Mouse (Mus musculus): ENCODE measurements around the gene Tbrg4. TPM values are rescaled to one million over a fixed set of nuclear protein-coding genes. Genes with fewer than 3 reads are reported as not detected.

Tbrg4 gene
- polyA plus RNA-seq, 1 experiment from 2014 or later: 57.6 TPM

DNA sequence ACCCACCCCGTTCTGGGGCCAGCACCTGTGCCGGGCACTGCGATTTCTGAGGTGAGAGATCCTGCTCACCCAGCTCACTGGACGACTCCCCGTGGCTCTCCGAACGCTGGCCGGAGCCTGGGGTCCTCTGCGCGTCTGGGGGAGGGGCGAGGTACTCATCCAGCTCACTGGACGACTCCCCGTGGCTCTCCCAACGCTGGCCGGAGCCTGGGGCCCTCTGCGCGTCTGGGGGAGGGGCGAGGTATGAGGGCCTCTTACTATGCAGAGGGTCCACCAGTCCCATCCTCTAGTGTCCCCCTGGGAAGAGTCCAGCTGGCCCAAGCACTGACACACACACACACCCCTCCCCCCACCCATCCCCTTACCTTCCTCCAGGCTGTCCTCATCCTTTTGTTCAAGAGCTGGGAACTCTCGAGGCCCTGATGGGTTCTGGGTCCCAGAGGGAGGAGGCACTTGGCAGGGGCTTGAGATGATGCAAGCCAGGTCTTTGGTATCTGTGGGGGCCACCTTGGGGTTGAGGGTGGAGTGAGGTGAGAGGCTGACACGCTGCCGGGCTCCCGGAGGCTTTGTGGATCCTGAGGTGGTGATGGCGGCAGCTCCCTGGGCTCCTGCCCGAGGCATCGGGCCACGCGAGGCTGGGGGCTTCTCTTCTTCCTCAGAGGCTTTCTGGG is 26.7 kb downstream of the Tbrg4 start:
- 27% methylated on average over 27 of the region's 27 CpGs for WGBS
- Histone ChIP-seq H3K36me3 (peaks cover 31% of the 10 kb centered on the region), H3K27me3 (replicated peaks) (peaks cover 3% of the 10 kb centered on the region; the same call in 1 of the 2 replicates), H3K27ac (no peak overlapping the region), H3K9me3 (no peaks in the 10 kb centered on the region), H3K4me2 (replicated peaks) (no peak overlapping the region), H3K4me3 (replicated peaks) (no peak overlapping the region), H3K9ac (no peak overlapping the region), H3K4me1 (replicated peaks) (peaks cover 30% of the 10 kb centered on the region)
- no peak for ATAC-seq

DNA sequence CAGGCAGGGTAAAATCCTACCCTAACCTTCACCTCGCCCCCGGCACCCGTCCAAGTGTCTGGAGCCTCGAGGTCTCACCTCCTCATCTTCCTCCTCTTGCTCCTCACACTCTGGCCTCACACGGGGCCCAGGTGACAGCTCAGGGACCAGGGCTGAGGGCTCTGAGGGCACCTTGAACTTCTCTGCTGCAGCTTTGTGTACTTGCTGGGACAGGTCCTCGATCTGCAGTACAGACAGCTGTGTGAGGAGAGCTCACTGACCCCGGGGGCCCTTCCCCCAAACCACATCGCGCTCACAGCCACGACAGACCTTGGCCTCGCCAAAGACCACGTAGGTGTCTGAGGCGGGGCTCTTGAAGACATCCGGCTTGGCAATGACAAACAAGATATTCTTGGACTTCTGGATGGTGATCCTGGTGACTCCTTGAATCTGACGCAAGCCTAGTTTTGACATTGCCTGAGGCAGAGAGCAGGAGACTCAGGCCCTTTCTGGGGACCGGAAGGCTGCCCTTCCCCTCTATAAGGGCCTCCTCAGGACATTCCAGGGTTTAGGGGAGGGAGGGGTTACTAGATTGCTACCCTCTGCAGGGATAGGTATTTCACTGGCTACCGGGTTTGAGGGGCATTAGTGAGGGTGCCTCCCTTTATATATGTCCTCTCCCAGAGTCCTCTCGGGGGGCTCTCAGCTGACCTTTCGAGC is 27.5 kb downstream of the Tbrg4 start:
- Histone ChIP-seq H3K4me2 (replicated peaks) (no peak overlapping the region), H3K9ac (no peak overlapping the region), H3K9me3 (no peaks in the 10 kb centered on the region), H3K27me3 (replicated peaks) (no peaks in the 10 kb centered on the region), H3K4me1 (replicated peaks) (peaks cover 22% of the 10 kb centered on the region), H3K27ac (no peak overlapping the region), H3K36me3 (peaks cover 36% of the 10 kb centered on the region), H3K4me3 (replicated peaks) (no peak overlapping the region)
- ATAC-seq: no peak
- WGBS: 60% methylated on average over 19 of the region's 19 CpGs

DNA sequence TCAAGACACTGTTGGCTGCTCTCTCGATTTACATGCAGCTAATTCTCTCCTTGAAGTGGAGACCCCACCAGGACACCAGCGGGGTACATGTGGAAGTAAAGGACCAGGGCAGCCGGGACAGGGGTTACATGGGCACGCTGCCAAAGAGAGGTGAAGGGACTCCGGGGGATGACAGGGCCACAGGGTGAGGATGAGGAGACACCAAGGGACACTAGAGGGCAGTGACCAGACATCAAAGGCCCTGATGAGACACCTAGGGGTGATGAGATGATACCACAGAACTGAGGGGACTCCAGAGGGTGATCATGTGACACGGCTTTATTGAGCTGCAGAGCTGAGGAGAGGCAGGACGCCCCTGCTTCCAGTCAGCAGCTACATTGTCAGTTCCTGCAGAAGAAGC is 28.3 kb downstream of the Tbrg4 start:
- Histone ChIP-seq H3K9me3 (no peaks in the 10 kb centered on the region), H3K9ac (no peak overlapping the region), H3K27me3 (replicated peaks) (no peaks in the 10 kb centered on the region), H3K4me1 (replicated peaks) (peaks cover 19% of the 10 kb centered on the region), H3K36me3 (peaks cover 44% of the 10 kb centered on the region), H3K4me3 (replicated peaks) (no peak overlapping the region), H3K27ac (no peak overlapping the region), H3K4me2 (replicated peaks) (no peak overlapping the region)
- 75% methylated on average over 7 of the region's 7 CpGs for WGBS
- ATAC-seq: no peak

GRCm38 (mm10) chr11:6596616-6597015 is 29.3 kb downstream of the Tbrg4 start:
- Histone ChIP-seq H3K27ac (no peak overlapping the region), H3K4me2 (replicated peaks) (no peak overlapping the region), H3K4me1 (replicated peaks) (peaks cover 13% of the 10 kb centered on the region), H3K9ac (no peak overlapping the region), H3K9me3 (no peaks in the 10 kb centered on the region), H3K27me3 (replicated peaks) (no peaks in the 10 kb centered on the region), H3K4me3 (replicated peaks) (no peak overlapping the region), H3K36me3 (peaks cover 49% of the 10 kb centered on the region)
- WGBS: 83% methylated on average over 3 of the region's 3 CpGs
- no peak for ATAC-seq

DNA sequence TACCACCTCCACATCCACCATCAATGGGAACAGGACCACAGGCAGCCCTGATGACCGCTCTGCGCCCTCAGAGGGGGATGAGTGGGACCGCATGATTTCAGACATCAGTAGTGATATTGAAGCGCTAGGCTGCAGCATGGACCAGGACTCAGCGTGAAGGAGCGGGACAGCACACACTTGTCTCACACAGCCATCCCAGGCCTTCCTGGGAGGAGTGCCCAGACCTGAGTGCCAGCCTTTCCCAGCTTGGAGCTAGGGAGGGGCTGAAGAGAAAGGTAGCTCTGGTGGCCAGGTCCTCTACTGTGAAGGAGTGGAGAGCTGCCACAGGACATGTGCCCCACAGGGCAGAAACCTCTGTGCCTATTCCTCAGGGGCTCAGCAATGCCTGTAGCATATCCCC is 29.7 kb downstream of the Tbrg4 start:
- Histone ChIP-seq H3K27me3 (replicated peaks) (no peaks in the 10 kb centered on the region), H3K9ac (no peak overlapping the region), H3K9me3 (no peaks in the 10 kb centered on the region), H3K27ac (no peak overlapping the region), H3K4me2 (replicated peaks) (no peak overlapping the region), H3K4me3 (replicated peaks) (no peak overlapping the region), H3K4me1 (replicated peaks) (peaks cover 13% of the 10 kb centered on the region), H3K36me3 (peaks cover 49% of the 10 kb centered on the region)
- 96% methylated on average over 6 of the region's 6 CpGs for WGBS
- no peak for ATAC-seq

DNA sequence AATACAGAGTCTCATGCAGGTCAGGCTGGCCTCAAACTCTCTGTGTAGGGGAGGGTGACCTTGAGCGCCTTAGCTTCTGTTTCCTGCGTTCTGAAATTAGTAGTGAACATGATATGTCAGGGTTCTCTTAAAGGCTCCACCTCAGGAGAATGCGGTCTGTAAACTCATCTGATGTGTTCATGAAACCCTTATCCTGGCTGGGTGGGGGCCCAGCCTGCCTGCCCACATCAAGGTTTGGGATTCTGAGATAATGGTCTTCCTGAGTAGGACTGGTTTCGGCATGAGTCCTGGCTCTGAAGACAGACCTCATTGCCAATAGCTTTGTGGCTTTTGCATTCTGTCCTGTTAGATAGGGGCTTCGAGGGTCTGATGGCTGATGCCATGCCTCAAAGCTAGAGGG is 30.5 kb downstream of the Tbrg4 start:
- Histone ChIP-seq H3K27ac (no peak overlapping the region), H3K4me2 (replicated peaks) (no peak overlapping the region), H3K4me1 (replicated peaks) (peaks cover 13% of the 10 kb centered on the region), H3K9me3 (no peaks in the 10 kb centered on the region), H3K9ac (no peak overlapping the region), H3K36me3 (peaks cover 56% of the 10 kb centered on the region), H3K4me3 (replicated peaks) (no peak overlapping the region), H3K27me3 (replicated peaks) (no peaks in the 10 kb centered on the region)
- ATAC-seq: no peak
- WGBS: 88% methylated on average over 5 of the region's 5 CpGs

DNA sequence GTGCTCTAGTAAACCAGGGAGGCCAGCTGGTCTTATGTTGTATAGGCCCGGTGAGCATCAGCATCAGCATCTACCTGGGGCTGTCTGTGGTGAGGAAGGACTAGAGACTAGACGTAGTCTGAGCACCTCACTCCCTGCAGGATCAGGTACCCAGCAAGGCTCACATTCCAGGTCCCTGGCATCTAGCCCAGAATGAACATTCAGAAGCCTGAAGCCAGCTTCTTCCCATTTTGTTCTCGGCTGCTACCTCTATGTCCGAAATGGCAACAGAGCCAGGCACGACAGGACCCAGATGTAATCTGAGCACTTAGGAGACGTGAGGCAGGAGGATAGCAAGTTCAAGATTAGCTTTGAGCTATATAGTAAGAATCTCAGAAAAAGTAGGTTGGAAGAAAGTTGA is 31.0 kb downstream of the Tbrg4 start:
- Histone ChIP-seq H3K36me3 (peaks cover 61% of the 10 kb centered on the region), H3K9ac (no peak overlapping the region), H3K27me3 (replicated peaks) (no peaks in the 10 kb centered on the region), H3K27ac (no peak overlapping the region), H3K4me1 (replicated peaks) (peaks cover 8% of the 10 kb centered on the region), H3K4me3 (replicated peaks) (no peak overlapping the region), H3K9me3 (no peaks in the 10 kb centered on the region), H3K4me2 (replicated peaks) (no peak overlapping the region)
- WGBS: 79% methylated on average over 6 of the region's 6 CpGs
- ATAC-seq: no peak

GRCm38 (mm10) chr11:6593406-6593805 is 32.5 kb downstream of the Tbrg4 start:
- no peak overlapping the region for H3K4me2 ChIP-seq (replicated peaks)
- no peaks in the 10 kb centered on the region for H3K27me3 ChIP-seq (replicated peaks)
- H3K9ac ChIP-seq: no peak overlapping the region
- ATAC-seq: no peak
- no peak overlapping the region; the same call in 1 of the 2 replicates for H3K27ac ChIP-seq
- WGBS: 73% methylated on average over 11 of the region's 11 CpGs
- H3K9me3 ChIP-seq: no peaks in the 10 kb centered on the region
- no peaks in the 10 kb centered on the region; the same call in 1 of the 2 replicates for H3K4me1 ChIP-seq (replicated peaks)
- H3K4me3 ChIP-seq (replicated peaks): no peak overlapping the region
- peaks cover 66% of the 10 kb centered on the region for H3K36me3 ChIP-seq

DNA sequence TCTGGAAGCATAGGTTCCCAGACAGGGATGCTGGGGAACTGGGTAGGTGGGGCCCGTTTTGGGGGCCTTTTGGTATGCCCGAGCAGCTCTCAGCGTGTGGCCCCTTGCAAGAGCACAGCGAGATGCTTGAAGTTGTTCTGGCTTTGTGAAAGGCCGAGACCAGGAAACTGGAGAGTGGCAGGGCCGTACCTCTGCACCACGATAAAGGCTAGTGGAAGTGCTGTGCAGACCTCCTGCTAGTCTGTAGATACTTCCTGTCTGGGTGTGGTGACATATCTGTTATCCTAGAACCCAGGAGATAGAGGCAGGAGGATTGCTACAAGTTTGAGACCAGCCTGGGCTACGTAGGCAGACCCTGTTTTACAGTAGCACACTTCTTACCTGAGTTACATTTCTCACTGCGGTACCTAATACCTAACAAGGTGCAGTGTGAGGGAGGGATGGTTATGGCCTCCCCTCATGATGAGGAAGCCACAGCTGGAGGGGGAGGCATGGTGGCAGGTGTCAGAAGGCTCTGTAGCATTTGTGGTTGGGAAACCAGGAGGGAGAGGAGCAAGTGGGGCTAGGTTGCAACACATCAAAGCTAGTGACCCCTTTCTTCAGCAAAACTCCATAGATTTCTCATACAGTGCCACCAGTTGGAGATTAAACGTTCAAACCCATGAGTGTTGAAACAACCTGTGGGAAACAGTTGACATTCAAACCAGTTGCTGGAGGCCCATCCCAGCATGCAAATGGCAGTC is 34.8 kb downstream of the Tbrg4 start:
- Histone ChIP-seq H3K4me3 (replicated peaks) (no peak overlapping the region), H3K9me3 (no peaks in the 10 kb centered on the region), H3K9ac (no peak overlapping the region), H3K4me2 (replicated peaks) (no peak overlapping the region), H3K27me3 (replicated peaks) (no peaks in the 10 kb centered on the region), H3K4me1 (replicated peaks) (no peaks in the 10 kb centered on the region), H3K27ac (no peak overlapping the region), H3K36me3 (peaks cover 56% of the 10 kb centered on the region)
- 90% methylated on average over 10 of the region's 10 CpGs for WGBS
- no peak for ATAC-seq

DNA sequence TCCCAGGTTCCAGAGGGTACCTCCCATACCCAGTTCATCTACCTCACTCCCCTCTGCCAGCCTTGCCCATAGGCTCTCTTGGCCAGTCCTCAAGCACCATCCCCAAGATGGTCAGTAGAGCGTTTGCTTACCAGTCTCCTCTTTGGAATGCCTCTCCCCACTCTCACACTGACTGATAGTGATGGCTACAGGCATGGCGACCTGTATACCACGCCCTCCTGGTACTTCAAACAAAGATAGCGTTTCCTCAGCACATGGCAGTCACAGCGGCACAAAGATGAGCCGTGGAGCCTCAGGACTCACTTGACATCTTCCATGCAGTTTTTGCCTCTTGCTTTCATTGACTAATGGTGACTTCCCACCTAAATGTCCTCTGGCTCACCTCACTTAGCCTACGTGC is 36.0 kb downstream of the Tbrg4 start:
- H3K4me1 ChIP-seq (replicated peaks): no peaks in the 10 kb centered on the region
- WGBS: 82% methylated on average over 7 of the region's 7 CpGs
- peaks cover 46% of the 10 kb centered on the region for H3K36me3 ChIP-seq
- no peak overlapping the region for H3K4me3 ChIP-seq (replicated peaks)
- H3K4me2 ChIP-seq (replicated peaks): no peak overlapping the region
- H3K27ac ChIP-seq: no peak overlapping the region
- no peak for ATAC-seq
- H3K9me3 ChIP-seq: no peaks in the 10 kb centered on the region
- no peak overlapping the region for H3K9ac ChIP-seq
- no peaks in the 10 kb centered on the region for H3K27me3 ChIP-seq (replicated peaks)

DNA sequence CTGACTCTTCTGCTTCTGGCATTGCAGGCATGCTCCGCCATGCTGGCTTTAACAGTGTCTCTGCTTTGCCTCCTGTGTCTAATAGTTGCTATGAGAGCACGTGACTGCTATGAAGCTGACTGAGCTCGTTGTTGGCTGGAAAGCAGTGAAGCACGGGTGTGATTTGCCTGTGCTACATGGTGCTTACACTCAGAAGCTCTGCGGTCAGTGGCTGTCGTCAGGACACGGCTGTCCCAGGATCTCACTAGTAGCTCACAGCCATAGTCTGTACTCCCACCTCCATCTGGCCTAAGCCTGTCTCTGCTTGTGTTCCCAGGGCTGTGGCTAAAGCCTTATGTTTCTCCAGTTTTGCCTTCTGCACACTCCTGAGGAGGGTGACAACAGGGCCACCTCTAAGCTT is 37.6 kb downstream of the Tbrg4 start:
- no peak overlapping the region for H3K4me3 ChIP-seq (replicated peaks)
- H3K27ac ChIP-seq: no peak overlapping the region
- H3K4me2 ChIP-seq (replicated peaks): no peak overlapping the region
- no peaks in the 10 kb centered on the region for H3K27me3 ChIP-seq (replicated peaks)
- no peak for ATAC-seq
- 87% methylated on average over 7 of the region's 7 CpGs for WGBS
- no peaks in the 10 kb centered on the region for H3K4me1 ChIP-seq (replicated peaks)
- peaks cover 35% of the 10 kb centered on the region for H3K36me3 ChIP-seq
- H3K9ac ChIP-seq: no peak overlapping the region
- H3K9me3 ChIP-seq: no peaks in the 10 kb centered on the region

GRCm38 (mm10) chr11:6587249-6587940 is 38.5 kb downstream of the Tbrg4 start:
- H3K4me1 ChIP-seq (replicated peaks): no peaks in the 10 kb centered on the region
- H3K27me3 ChIP-seq (replicated peaks): no peaks in the 10 kb centered on the region
- ATAC-seq: peak; percentile 32
- no peak overlapping the region for H3K4me2 ChIP-seq (replicated peaks)
- 83% methylated on average over 7 of the region's 7 CpGs for WGBS
- H3K4me3 ChIP-seq (replicated peaks): no peak overlapping the region
- H3K9ac ChIP-seq: no peak overlapping the region
- H3K36me3 ChIP-seq: peaks cover 26% of the 10 kb centered on the region; the same call in 1 of the 2 replicates
- no peaks in the 10 kb centered on the region for H3K9me3 ChIP-seq
- H3K27ac ChIP-seq: peak overlapping the region; percentile 44; the same call in 1 of the 2 replicates

Measured in intestine, embryonic 15.5 days (tissue).